Mouse (Mus musculus): ENCODE data around the gene Itga2b. TPM values are rescaled to one million over a fixed set of nuclear protein-coding genes. Genes with fewer than 3 reads are reported as not detected.

Itga2b gene
- polyA plus RNA-seq, 1 experiment from 2014 or later = 6.0 TPM

DNA sequence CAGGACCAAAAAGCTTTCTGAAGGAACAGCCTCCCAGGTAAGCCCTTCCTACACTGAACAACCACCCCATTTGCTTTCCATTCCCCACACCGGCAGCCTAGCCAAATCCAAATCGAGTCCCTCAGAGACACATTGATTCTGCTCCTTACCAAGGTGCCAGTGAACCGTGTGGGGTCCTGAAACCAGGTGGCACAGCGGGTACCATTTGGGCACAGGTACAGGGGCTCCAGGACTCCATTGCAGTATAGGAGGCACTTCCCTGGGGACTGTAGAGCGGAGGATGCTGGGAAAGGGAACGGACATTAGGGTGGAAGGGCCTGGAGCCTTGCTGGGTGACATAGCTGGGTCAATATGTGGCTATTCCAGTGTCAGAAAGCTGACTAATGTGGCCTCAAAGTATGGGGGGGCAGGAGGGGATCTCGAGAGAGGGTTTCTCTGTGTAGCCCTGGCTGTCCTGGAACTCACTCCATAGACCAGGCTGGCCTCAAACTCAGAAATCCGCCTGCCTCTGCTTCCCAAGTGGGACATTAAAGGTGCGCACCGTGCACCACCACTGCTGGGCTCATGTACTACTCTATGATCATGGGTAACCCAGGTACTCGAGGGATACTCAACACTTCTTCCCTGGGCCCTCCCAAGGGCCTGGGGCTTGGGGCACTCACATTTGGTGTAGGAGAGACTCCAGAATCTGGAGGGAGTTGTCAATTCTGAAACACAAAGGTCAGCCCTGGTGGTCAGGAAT is 64.2 kb downstream of the Itga2b start:
- Histone ChIP-seq H3K27ac (no peak overlapping the region), H3K27me3 (peaks cover 3% of the 10 kb centered on the region; the same call in 1 of the 2 replicates), H3K4me1 (replicated peaks) (peaks cover 44% of the 10 kb centered on the region), H3K4me2 (replicated peaks) (peak overlapping the region; percentile 89), H3K4me3 (replicated peaks) (peak overlapping the region; percentile 81), H3K9ac (replicated peaks) (peak overlapping the region; percentile 90), H3K36me3 (peaks cover 42% of the 10 kb centered on the region), H3K9me3 (no peaks in the 10 kb centered on the region)
- ATAC-seq = no peak
- WGBS = 89% methylated on average over 11 of the region's 11 CpGs

DNA sequence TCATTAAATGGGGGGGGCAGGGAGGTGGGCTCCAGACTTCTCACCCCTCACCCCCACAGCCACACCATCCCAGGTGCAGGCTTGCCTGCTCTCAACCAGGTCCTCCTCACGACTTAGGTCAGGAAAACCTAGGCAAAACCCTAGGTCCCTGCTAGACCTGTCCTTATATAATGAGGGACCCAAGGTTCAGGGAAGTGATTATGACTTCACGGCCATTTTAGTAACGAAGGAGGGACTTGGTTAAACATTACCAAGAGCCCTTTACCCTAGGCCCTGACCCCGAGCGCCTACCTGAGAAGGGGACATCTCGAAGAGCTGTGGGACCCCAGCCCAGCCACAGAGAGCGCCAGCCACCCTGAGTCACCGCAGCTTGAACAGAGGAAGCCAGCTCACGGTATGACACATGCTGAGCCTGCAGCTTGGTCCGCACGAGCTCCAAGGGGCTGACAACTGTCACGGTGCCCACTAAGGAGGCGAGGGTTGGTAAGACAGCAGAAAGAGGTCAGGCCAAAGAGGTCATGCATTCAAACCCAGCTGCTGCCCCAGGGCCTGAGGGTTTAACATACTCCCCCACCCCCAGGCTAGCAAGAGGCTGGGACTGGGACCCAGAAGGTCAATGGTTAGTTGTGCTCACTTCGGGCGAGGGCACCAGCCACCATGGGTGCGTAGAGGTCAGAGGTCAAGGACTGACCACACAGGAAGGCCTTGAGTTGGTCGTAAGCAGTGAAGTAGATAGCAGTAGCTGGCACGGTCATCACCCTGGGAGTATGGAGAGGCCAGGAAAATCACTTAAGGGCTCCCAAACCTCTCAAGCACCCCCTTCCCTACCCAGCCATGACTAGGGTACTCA is 65.5 kb downstream of the Itga2b start:
- peaks cover 55% of the 10 kb centered on the region for H3K36me3 ChIP-seq
- H3K4me2 ChIP-seq (replicated peaks) = peak overlapping the region; percentile 16; the same call in 1 of the 2 replicates
- peak overlapping the region; percentile 21 for H3K9ac ChIP-seq (replicated peaks)
- ATAC-seq = no peak
- peaks cover 56% of the 10 kb centered on the region for H3K4me1 ChIP-seq (replicated peaks)
- 84% methylated on average over 18 of the region's 18 CpGs for WGBS
- no peaks in the 10 kb centered on the region for H3K9me3 ChIP-seq
- no peak overlapping the region for H3K4me3 ChIP-seq (replicated peaks)
- peaks cover 15% of the 10 kb centered on the region for H3K27me3 ChIP-seq
- H3K27ac ChIP-seq = no peak overlapping the region

DNA sequence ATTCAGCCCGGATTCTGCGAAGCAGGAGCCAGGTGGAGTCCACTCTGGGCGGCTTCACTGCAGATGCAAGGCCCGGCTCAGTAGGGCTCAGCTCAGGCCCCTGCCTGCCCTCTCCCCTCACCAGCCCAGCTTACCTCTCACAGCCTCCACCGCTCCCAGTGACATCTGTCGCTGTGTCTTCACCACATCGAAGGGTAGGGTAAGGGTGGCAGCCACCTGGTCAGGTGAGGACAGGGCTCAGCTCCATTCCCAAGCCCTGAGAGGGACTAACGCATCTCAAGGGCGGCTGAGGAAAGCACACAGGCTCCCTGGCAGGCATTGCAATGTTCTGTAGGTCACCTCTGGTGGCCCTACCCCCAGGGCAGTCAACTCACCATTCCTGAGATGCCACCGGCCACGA is 66.3 kb downstream of the Itga2b start:
- Histone ChIP-seq H3K27ac (no peak overlapping the region), H3K9ac (replicated peaks) (no peak overlapping the region), H3K4me1 (replicated peaks) (peaks cover 63% of the 10 kb centered on the region), H3K36me3 (peaks cover 61% of the 10 kb centered on the region), H3K4me3 (replicated peaks) (no peak overlapping the region), H3K4me2 (replicated peaks) (no peak overlapping the region), H3K9me3 (no peaks in the 10 kb centered on the region), H3K27me3 (peaks cover 21% of the 10 kb centered on the region)
- WGBS = 96% methylated on average over 11 of the region's 11 CpGs
- ATAC-seq = no peak

Small RNA genes lying within 50 kb of the gene (microRNA-seq; reads per million reads assigned to microRNA genes)
- not detected for gene Mir6930

Other genes starting within 250 kb of the Itga2b start
- gene Hdac5, start 240.0 kb downstream of the Itga2b start, polyA plus RNA-seq (2015; fragmentation: Nextera tagmentation; extraction: Ambion mirVana) = 80.5 and 106 TPM in 2 replicates
- gene BC030867, start 221.2 kb downstream of the Itga2b start, polyA plus RNA-seq (2015; fragmentation: Nextera tagmentation; extraction: Ambion mirVana) = 4.6 and 5.6 TPM in 2 replicates
- not detected in 2 replicates for gene Asb16, start 201.4 kb downstream of the Itga2b start, polyA plus RNA-seq (2015; fragmentation: Nextera tagmentation; extraction: Ambion mirVana)
- gene Tmub2, start 185.2 kb downstream of the Itga2b start, polyA plus RNA-seq (2015; fragmentation: Nextera tagmentation; extraction: Ambion mirVana) = 79.0 and 83.4 TPM in 2 replicates
- gene Atxn7l3, start 173.5 kb downstream of the Itga2b start, polyA plus RNA-seq (2015; fragmentation: Nextera tagmentation; extraction: Ambion mirVana) = 28.4 and 30.1 TPM in 2 replicates
- gene Ubtf, start 150.4 kb downstream of the Itga2b start, polyA plus RNA-seq (2015; fragmentation: Nextera tagmentation; extraction: Ambion mirVana) = 85.2 and 90.3 TPM in 2 replicates
- gene Slc4a1, start 103.9 kb downstream of the Itga2b start, polyA plus RNA-seq (2015; fragmentation: Nextera tagmentation; extraction: Ambion mirVana) = 4.3 and 4.8 TPM in 2 replicates
- gene Rundc3a, start 76.7 kb downstream of the Itga2b start, polyA plus RNA-seq (2015; fragmentation: Nextera tagmentation; extraction: Ambion mirVana) = 131 and 153 TPM in 2 replicates
- gene Slc25a39, start 62.2 kb downstream of the Itga2b start, polyA plus RNA-seq (2015; fragmentation: Nextera tagmentation; extraction: Ambion mirVana) = 141 and 154 TPM in 2 replicates
- 57.4 and 61.8 TPM in 2 replicates for gene Grn, start 39.8 kb downstream of the Itga2b start, polyA plus RNA-seq (2015; fragmentation: Nextera tagmentation; extraction: Ambion mirVana)
- 10.9 and 18.4 TPM in 2 replicates for gene Fam171a2, start 22.4 kb downstream of the Itga2b start, polyA plus RNA-seq (2015; fragmentation: Nextera tagmentation; extraction: Ambion mirVana)
- gene Gpatch8, start 86.3 kb upstream of the Itga2b start, polyA plus RNA-seq (2015; fragmentation: Nextera tagmentation; extraction: Ambion mirVana) = 84.5 and 87.6 TPM in 2 replicates
- gene Gm11627, start 109.3 kb upstream of the Itga2b start, polyA plus RNA-seq (2015; fragmentation: Nextera tagmentation; extraction: Ambion mirVana) = 4.2 and 5.3 TPM in 2 replicates
- gene Fzd2, start 134.3 kb upstream of the Itga2b start, polyA plus RNA-seq (2015; fragmentation: Nextera tagmentation; extraction: Ambion mirVana) = 10.8 and 13.2 TPM in 2 replicates
- gene Meioc, start 193.6 kb upstream of the Itga2b start, polyA plus RNA-seq (2015; fragmentation: Nextera tagmentation; extraction: Ambion mirVana) = 0.04 and 0.05 TPM in 2 replicates
- gene Ccdc43, start 227.7 kb upstream of the Itga2b start, polyA plus RNA-seq (2015; fragmentation: Nextera tagmentation; extraction: Ambion mirVana) = 41.6 and 49.1 TPM in 2 replicates